Mouse (Mus musculus) heart, embryonic 14.5 days (tissue): Measurements from ENCODE around the gene Prss38. TPM values are rescaled to one million over a fixed set of nuclear protein-coding genes. Genes with fewer than 3 reads are reported as not detected.

Experiments
- ATAC-seq: fragments of 200-750 bp; cut with Nextera tagmentation; 2 replicates; pipeline ENCODE4 v1.8.0; 2017; ENCODE audit warnings: low read depth, moderate TSS enrichment; ENCODE audit not compliant: insufficient number of reproducible peaks, insufficient read depth, low FRiP score
- H3K27ac ChIP-seq, 2 experiments: fragments of 200-500 bp in 1 of 2; fragments of 300-500 bp in 1 of 2; sonication (generic) in 1 of 2; replicated peaks in 1 of 2; 2 replicates each; pipeline ENCODE4 v1.5.1; 2012 to 2014; ENCODE audit warnings: low read depth in 2 of 2, low read length in 2 of 2, control low read depth in 1 of 2, mild to moderate bottlenecking in 1 of 2, mixed read lengths in 1 of 2; ENCODE audit not compliant: control insufficient read depth in 1 of 2, insufficient read depth in 1 of 2
- H3K27me3 ChIP-seq: fragments of 300-500 bp; sonication (generic); 2 replicates; pipeline ENCODE4 v1.6.1; 2014; ENCODE audit warnings: mild to moderate bottlenecking, low read length, control low read depth; ENCODE audit not compliant: control insufficient read depth, insufficient read depth
- H3K36me3 ChIP-seq: fragments of 300-500 bp; sonication (generic); 2 replicates; pipeline ENCODE4 v1.6.1; 2014; ENCODE audit warnings: mild to moderate bottlenecking, control low read depth, low read length, mixed read lengths; ENCODE audit not compliant: control insufficient read depth, insufficient read depth
- H3K4me1 ChIP-seq, 2 experiments: fragments of 200-500 bp in 1 of 2; fragments of 300-500 bp in 1 of 2; sonication (generic) in 1 of 2; 2 replicates each; pipeline ENCODE4 v1.6.1; 2012 to 2014; ENCODE audit warnings: low read length in 2 of 2, control low read depth in 1 of 2, mixed read lengths in 1 of 2; ENCODE audit not compliant: control insufficient read depth in 2 of 2, insufficient read depth in 2 of 2
- H3K4me2 ChIP-seq: fragments of 300-500 bp; sonication (generic); 2 replicates; pipeline ENCODE4 v1.6.1; 2014; ENCODE audit warnings: mild to moderate bottlenecking, low read length
- H3K4me3 ChIP-seq, 2 experiments: fragments of 200-500 bp in 1 of 2; fragments of 300-500 bp in 1 of 2; sonication (generic) in 1 of 2; 2 replicates each; pipeline ENCODE4 v1.5.1; 2012 to 2014; ENCODE audit warnings: low read length in 2 of 2, mild to moderate bottlenecking in 2 of 2, control low read depth in 1 of 2, low read depth in 1 of 2, moderate library complexity in 1 of 2; ENCODE audit not compliant: control insufficient read depth in 1 of 2, insufficient read depth in 1 of 2
- H3K9ac ChIP-seq: fragments of 300-500 bp; sonication (generic); 2 replicates; pipeline ENCODE4 v1.6.1; 2014; ENCODE audit warnings: mild to moderate bottlenecking, low read length
- H3K9me3 ChIP-seq: fragments of 300-500 bp; sonication (generic); 2 replicates; pipeline ENCODE4 v1.6.1; 2016; ENCODE audit warnings: low read length, control low read depth; ENCODE audit not compliant: control insufficient read depth
- WGBS: fragments of 180-500 bp; shearing (Covaris S2); extraction: QIAGEN DNeasy Blood & Tissue Kit; methylation state at CpG from one replicate; pipeline ENCODE4 v1.1.7; 2014; 5-methylcytosine and 5-hydroxymethylcytosine counted together
- polyA plus RNA-seq: library from polyadenylated mRNA; unstranded; fragments of >200 nt; fragmentation: Nextera tagmentation; extraction: Ambion mirVana; gene quantifications from 2 replicates; pipeline ENCODE4 v1.2.1, GENCODE M21; 2014

Prss38 gene
- not detected in 2 replicates for polyA plus RNA-seq

DNA sequence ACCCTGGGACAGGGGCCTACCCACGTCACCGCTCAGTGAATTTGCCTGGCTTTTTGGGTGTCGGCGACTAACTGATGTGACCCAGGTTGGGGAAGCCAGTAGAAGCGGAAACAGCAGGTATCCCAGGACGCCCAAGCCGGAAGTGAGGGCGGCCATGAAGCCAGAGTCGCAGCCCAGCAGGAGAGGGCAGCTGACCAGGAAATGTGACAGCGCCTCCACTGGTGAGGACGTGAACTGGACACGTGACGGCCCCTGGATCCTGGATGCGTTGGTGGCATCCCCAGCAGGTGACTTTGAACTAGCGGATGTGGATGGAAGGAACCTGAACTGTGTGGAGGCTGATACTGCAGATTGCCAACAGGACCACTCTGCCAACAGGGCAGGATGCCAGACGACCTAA, at the start of gene Prss38:
Gene Prss38, minus strand, starts transcription at position 183 of the 400 bp plus-strand sequence.
- no peak within 1 kb of the TSS for H3K9ac ChIP-seq
- no peak for ATAC-seq
- no peaks in the 10 kb centered on the region for H3K9me3 ChIP-seq
- H3K4me1 ChIP-seq = no peaks in the 10 kb centered on the region; a peak in 1 of 4 replicates
- H3K36me3 ChIP-seq = no peaks in the 10 kb centered on the region
- no peaks in the 10 kb centered on the region for H3K27me3 ChIP-seq
- H3K4me3 ChIP-seq = no peak within 1 kb of the TSS
- H3K4me2 ChIP-seq = no peak within 1 kb of the TSS
- no peak within 1 kb of the TSS for H3K27ac ChIP-seq
- WGBS = 78% methylated on average over 16 of the region's 16 CpGs

- WGBS = 82% methylated on average over 5 of the region's 5 CpGs
- Histone ChIP-seq H3K36me3 (peaks cover 70% of the 10 kb centered on the region), H3K27me3 (no peaks in the 10 kb centered on the region), H3K9me3 (no peaks in the 10 kb centered on the region), H3K4me2 (no peak overlapping the region), H3K4me3 (no peak overlapping the region), H3K9ac (no peak overlapping the region), H3K27ac (no peak overlapping the region), H3K4me1 (peaks cover 0 to 6% of the 10 kb centered on the region in 2 experiments; a peak in 2 of 4 replicates)
- no peak for ATAC-seq
These were observed 47.6 kb upstream of the Prss38 start for GRCm38 (mm10) chr11:59423010-59423588.

GRCm38 (mm10) chr11:59421967-59422366, 46.5 kb upstream of the Prss38 start:
- 85% methylated on average over 2 of the region's 2 CpGs for WGBS
- Histone ChIP-seq H3K27me3 (no peaks in the 10 kb centered on the region), H3K4me1 (peaks cover 0 to 6% of the 10 kb centered on the region in 2 experiments; a peak in 2 of 4 replicates), H3K36me3 (peaks cover 69% of the 10 kb centered on the region), H3K9ac (no peak overlapping the region), H3K4me2 (no peak overlapping the region), H3K27ac (0 out of 4 replicates have a peak overlapping the region, but pooled peaks of 1 of the 2 experiments have one; percentile 28), H3K4me3 (no peak overlapping the region), H3K9me3 (no peaks in the 10 kb centered on the region)
- no peak for ATAC-seq

GRCm38 (mm10) chr11:59421436-59421835, 46.0 kb upstream of the Prss38 start:
- Histone ChIP-seq H3K9ac (no peak overlapping the region), H3K27me3 (no peaks in the 10 kb centered on the region), H3K4me1 (peaks cover 0 to 6% of the 10 kb centered on the region in 2 experiments; a peak in 2 of 4 replicates), H3K27ac (0 out of 4 replicates have a peak overlapping the region, but pooled peaks of 1 of the 2 experiments have one; percentile 28), H3K36me3 (peaks cover 67% of the 10 kb centered on the region), H3K9me3 (no peaks in the 10 kb centered on the region), H3K4me2 (no peak overlapping the region), H3K4me3 (no peak overlapping the region)
- no peak for ATAC-seq
- WGBS = 74% methylated on average over 8 of the region's 8 CpGs

DNA sequence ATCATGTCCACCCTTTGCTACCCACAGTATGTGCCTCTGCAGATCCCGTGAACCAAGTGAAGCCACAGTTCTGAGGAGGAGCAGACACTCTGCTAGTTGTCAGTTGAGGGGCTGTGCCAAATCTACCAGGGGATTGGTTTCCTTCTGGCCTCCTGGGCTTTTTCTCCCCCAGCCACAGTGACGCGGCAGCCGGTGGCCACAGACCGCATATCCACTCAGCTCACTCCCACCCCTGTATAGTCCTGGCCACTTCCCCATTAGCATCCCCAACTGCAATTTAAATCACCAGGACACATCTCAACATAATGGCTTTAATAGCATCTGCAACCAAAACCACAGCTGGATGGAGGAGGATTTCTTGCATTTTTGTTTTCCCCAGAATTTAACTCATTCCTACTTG, 43.3 kb upstream of the Prss38 start:
- no peak for ATAC-seq
- Histone ChIP-seq H3K36me3 (peaks cover 58% of the 10 kb centered on the region), H3K27me3 (no peaks in the 10 kb centered on the region), H3K4me2 (no peak overlapping the region), H3K27ac (no peak overlapping the region), H3K4me3 (no peak overlapping the region), H3K9me3 (no peaks in the 10 kb centered on the region), H3K4me1 (peaks cover 0 to 7% of the 10 kb centered on the region in 2 experiments; a peak in 3 of 4 replicates), H3K9ac (no peak overlapping the region)
- 83% methylated on average over 5 of the region's 5 CpGs for WGBS

DNA sequence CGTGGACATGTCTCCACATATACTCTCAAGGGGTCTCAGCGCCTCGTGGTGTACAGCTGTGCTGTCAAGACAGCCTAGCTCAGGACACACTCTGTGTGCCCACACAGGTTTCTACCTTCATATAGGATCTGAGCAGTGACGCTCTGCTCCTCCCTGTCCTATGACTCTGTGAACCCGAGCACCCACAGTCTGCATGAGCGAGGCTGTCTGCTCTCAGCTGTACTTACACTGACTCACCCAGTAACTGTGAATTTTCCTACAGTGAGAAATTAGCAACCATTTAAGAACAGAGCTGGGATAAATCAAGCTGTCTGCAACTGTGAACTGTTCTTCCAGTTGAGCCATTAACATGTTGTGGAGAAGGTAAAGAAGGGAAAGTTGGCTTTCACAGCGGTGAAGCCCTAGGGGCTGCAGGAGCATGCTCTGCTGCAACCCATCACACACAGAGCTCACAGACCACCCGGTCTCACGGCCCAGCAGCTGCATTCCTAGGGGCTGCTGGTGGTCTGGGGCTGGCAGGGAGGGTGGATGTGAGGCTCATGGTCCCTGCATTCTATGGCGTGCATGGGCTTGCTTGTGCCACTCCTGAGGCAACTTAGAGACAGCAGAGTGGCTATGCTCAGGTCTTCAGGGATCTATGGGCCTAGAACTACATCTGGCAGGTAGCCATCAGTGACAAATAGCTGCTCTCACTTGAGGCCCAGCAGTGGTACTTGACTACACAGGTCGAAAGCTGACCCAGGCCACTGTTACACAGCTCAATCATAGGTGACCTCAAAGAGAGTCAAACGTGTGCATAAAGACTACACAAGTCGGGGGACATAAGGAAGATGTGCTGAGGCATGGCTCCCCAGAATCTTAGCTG, 37.8 kb upstream of the Prss38 start:
- 68% methylated on average over 13 of the region's 13 CpGs for WGBS
- H3K36me3 ChIP-seq = peaks cover 32% of the 10 kb centered on the region; the same call in 1 of the 2 replicates
- ATAC-seq = no peak
- no peak overlapping the region for H3K4me3 ChIP-seq
- no peak overlapping the region for H3K4me2 ChIP-seq
- no peaks in the 10 kb centered on the region for H3K27me3 ChIP-seq
- no peaks in the 10 kb centered on the region for H3K9me3 ChIP-seq
- H3K4me1 ChIP-seq = peaks cover 7 to 18% of the 10 kb centered on the region in 2 experiments
- H3K9ac ChIP-seq = no peak overlapping the region
- no peak overlapping the region for H3K27ac ChIP-seq

DNA sequence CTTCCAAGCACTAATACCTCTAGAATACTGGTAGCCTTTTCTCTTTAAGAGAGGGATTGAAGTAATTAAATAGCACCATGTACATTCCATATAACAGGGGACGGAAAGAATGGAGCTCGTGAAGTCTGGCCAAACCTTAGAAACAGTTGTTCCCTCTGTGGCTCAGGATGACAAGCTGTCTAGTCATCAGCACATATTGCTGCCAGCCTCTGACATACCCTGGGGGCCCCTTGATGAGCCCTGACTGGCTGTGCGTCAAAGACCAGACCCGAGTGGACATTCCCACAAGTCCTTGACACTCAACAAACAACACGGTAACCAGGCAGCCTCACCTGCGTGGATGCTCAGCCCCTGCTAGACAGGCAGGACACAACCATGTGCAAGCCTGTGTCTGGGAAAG, 36.6 kb upstream of the Prss38 start:
- Histone ChIP-seq H3K9ac (no peak overlapping the region), H3K27me3 (no peaks in the 10 kb centered on the region), H3K4me2 (no peak overlapping the region), H3K27ac (no peak overlapping the region), H3K9me3 (no peaks in the 10 kb centered on the region), H3K4me1 (peaks cover 7 to 18% of the 10 kb centered on the region in 2 experiments), H3K4me3 (no peak overlapping the region), H3K36me3 (peaks cover 37% of the 10 kb centered on the region)
- ATAC-seq = no peak
- 39% methylated on average over 6 of the region's 6 CpGs for WGBS
